Mouse (Mus musculus) liver, embryonic 14.5 days (tissue): ENCODE results near the gene Maea.

Experiments used
- CTCF ChIP-seq: IDR thresholded peaks from 2 replicates; pipeline ENCODE4 v1.5.1; 2016; ENCODE audit warnings: antibody characterized with exemption, low read depth, control low read depth
- EP300 ChIP-seq: IDR thresholded peaks from 2 replicates; pipeline ENCODE4 v1.6.1; 2016; ENCODE audit warnings: antibody characterized with exemption, low read depth

GRCm38 (mm10) chr5:33371668-33372067 lies 36.4 kb downstream of the Maea start:
- no peak for TF ChIP-seq CTCF
- TF ChIP-seq EP300: no peak
